Mouse (Mus musculus) embryonic facial prominence, embryonic 12.5 days (tissue): ENCODE results near the gene Eps8. TPM values are rescaled to one million over a fixed set of nuclear protein-coding genes. Genes with fewer than 3 reads are reported as not detected.
A peak's percentile ranks its signal among the peaks of the same experiment; 100 is the strongest.

Experiments used
- ATAC-seq: fragments of 200-750 bp; cut with Nextera tagmentation; 2 replicates; pipeline ENCODE4 v1.8.0; 2017; ENCODE audit not compliant: insufficient number of reproducible peaks, insufficient read depth, low FRiP score, low TSS enrichment
- H3K27ac ChIP-seq: fragments of 300-500 bp; sonication (generic); 2 replicates; pipeline ENCODE4 v1.5.1; 2016; ENCODE audit warnings: mild to moderate bottlenecking
- H3K27me3 ChIP-seq: fragments of 300-500 bp; sonication (generic); 2 replicates; pipeline ENCODE4 v1.6.1; 2016; ENCODE audit warnings: mild to moderate bottlenecking, moderate library complexity
- H3K36me3 ChIP-seq: fragments of 300-500 bp; sonication (generic); 2 replicates; pipeline ENCODE4 v1.6.1; 2016; ENCODE audit warnings: mild to moderate bottlenecking
- H3K4me1 ChIP-seq: fragments of 300-500 bp; sonication (generic); 2 replicates; pipeline ENCODE4 v1.6.1; 2016
- H3K4me2 ChIP-seq: fragments of 300-500 bp; sonication (generic); replicated peaks from 2 replicates; pipeline ENCODE4 v1.6.1; 2016; ENCODE audit warnings: mild to moderate bottlenecking, moderate library complexity
- H3K4me3 ChIP-seq: fragments of 300-500 bp; sonication (generic); 2 replicates; pipeline ENCODE4 v1.5.1; 2016; ENCODE audit warnings: mild to moderate bottlenecking
- H3K9ac ChIP-seq: fragments of 300-500 bp; sonication (generic); 2 replicates; pipeline ENCODE4 v1.6.1; 2016; ENCODE audit warnings: mild to moderate bottlenecking, moderate library complexity
- H3K9me3 ChIP-seq: fragments of 300-500 bp; sonication (generic); 2 replicates; pipeline ENCODE4 v1.6.1; 2016; ENCODE audit warnings: mild to moderate bottlenecking, moderate library complexity
- WGBS: fragments of 180-500 bp; shearing (Covaris S2); methylation state at CpG from one replicate; pipeline ENCODE4 v1.1.7; 2016; 5-methylcytosine and 5-hydroxymethylcytosine counted together
- polyA plus RNA-seq: library from polyadenylated mRNA; unstranded; fragments of >200 nt; fragmentation: Nextera tagmentation; extraction: Ambion mirVana; gene quantifications from 2 replicates; pipeline ENCODE4 v1.2.1, GENCODE M21; 2016

The Eps8 gene
- polyA plus RNA-seq, 1 experiment from 2014 or later = 22.3 TPM

- peak; percentile 86; the same call in 1 of the 2 replicates for ATAC-seq
- Histone ChIP-seq H3K27me3 (no peaks in the 10 kb centered on the region), H3K27ac (peak overlapping the region; percentile 65), H3K9me3 (peaks cover 4% of the 10 kb centered on the region; the same call in 1 of the 2 replicates), H3K9ac (no peak overlapping the region), H3K4me1 (no peaks in the 10 kb centered on the region; the same call in 1 of the 2 replicates), H3K4me2 (no peak overlapping the region), H3K36me3 (no peaks in the 10 kb centered on the region), H3K4me3 (no peak overlapping the region)
- 30% methylated on average over 14 of the region's 14 CpGs for WGBS
These were observed 221.0 kb downstream of the Eps8 start for GRCm38 (mm10) chr6:137433521-137434137.

Other genes with a start within 250 kb of the Eps8 start
- 196 and 200 TPM in 2 replicates for gene Strap, start 80.2 kb upstream of the Eps8 start, polyA plus RNA-seq
- gene Dera, start 99.7 kb upstream of the Eps8 start, polyA plus RNA-seq = 50.0 and 50.2 TPM in 2 replicates